Mouse (Mus musculus) right cerebral cortex, postnatal 25 days (tissue): ENCODE data around the gene Gtpbp4.
"Not testable (repeated sequence)": the region's sequence is repeated elsewhere in the genome, so short reads cannot be mapped to it uniquely, and the experiment has no call there.

Experiments used
- DNase-seq: peaks from one replicate; pipeline ENCODE4 v3.0.0; 2022

The Gtpbp4 gene

DNA sequence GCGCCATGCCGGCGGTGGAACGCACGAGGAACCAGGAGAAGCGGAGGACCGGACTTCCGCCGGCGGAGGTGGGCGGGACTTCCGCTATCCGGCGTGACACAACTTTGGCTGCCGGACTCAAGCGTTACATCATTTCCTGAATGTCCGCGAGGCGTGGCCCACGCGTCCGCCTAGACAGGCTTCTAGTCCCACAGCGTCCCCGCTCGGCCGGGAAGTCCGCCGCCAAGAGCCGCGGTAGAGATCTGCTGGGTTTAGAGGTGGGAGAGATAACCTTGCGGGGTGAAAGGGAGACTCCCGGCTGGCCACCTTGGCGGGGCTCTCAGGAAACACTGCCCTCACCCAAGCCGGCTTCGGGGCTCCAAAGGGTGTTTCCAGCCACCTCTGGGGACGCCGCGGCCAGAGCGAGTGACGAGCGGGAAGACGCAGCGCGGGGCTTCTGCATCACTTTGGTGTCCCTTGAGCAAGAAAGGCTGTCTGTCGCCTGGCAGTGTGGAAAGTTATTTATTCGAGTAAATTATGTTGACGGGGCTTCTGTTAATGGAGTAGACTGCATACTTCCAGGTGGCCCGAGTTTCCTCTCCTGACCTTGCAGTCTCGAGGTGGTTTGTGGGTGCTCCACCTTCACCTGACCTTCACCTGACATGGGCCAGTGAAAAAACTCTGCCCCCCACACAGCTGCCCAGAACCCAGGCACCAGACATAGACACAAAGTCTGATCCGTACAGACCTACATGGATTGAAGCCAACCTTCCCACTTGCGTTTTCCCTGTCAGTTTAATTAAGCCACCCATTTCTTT, at the start of gene Gtpbp4:
Gene Gtpbp4, minus strand, starts transcription at position 94 of the 797 bp plus-strand sequence.
- DNase-seq = peak; percentile 97

DNA sequence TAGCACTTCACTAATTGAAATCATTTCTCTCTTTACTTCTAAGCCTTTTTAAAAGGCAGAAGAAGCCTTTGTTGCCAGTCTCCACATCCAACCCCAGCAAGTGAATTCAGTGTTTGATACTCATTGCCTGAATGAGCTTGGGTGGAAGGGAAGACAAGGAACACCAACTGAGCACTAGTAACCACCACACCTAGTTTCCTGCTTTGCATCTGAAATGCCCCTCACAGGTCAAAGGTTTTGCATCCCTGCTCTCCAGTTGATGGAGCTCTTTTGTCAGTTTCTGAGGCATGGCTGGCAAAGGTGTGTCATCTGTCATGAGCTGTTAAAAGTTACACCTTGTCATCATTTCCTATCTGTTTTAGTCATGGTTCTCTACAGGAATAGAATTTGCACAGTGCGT, 48.8 kb upstream of the Gtpbp4 start:
- DNase-seq = no peak

DNA sequence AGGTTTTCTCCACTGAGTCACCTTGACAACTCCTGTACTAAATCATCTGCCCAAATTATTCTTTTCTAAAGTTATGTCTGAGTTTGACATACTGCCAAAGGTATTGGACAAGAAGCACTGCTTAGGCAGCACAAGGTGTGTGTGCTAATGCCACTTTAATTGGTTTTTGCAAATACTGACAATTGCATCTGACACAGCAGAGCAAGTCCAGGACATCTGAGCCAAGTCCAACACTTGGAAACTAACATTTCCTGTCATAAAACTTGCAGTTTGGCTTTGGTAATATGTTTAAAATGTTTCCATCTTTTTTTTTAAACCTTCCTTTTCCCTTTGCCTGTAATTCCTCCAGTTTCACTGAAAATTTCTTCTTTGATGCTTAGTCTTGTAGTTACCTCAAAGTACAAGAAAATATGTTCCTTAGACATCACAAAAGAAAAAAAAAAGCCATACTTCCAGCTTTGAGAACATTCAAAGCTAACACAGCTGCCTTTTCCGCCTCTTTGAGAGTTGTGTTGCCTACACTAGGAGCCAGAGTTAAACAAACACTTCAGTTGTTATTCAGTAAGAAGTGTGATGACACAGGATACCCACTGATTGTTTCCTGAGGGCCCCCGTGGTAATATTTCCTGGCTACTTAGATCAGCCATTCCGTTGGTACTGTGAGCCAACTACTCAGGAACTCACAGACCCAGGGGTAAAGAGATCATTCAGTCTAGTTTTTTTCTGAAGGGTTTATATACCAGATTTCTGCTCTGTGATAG, 47.6 kb upstream of the Gtpbp4 start:
- no peak for DNase-seq

DNA sequence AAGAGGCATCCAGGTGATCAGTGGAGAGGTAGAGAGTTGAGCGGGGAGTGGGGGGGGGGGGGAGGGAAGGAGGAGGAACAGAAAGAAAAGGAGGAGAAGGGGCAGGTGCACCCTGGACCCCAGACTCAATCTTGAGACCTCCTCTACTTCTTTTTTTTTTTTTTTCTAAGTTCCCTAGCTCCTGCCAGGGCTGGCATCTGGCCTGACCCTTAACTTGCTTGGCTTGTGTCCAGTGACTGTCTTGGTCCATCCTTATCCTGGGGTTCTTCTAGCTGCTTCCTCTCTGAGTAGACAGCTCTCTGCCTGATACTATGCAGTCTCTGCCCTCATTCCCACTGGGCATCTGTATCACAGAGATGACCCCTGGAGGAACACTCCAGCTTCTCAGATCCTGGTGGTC, 44.7 kb upstream of the Gtpbp4 start:
- no peak for DNase-seq

DNA sequence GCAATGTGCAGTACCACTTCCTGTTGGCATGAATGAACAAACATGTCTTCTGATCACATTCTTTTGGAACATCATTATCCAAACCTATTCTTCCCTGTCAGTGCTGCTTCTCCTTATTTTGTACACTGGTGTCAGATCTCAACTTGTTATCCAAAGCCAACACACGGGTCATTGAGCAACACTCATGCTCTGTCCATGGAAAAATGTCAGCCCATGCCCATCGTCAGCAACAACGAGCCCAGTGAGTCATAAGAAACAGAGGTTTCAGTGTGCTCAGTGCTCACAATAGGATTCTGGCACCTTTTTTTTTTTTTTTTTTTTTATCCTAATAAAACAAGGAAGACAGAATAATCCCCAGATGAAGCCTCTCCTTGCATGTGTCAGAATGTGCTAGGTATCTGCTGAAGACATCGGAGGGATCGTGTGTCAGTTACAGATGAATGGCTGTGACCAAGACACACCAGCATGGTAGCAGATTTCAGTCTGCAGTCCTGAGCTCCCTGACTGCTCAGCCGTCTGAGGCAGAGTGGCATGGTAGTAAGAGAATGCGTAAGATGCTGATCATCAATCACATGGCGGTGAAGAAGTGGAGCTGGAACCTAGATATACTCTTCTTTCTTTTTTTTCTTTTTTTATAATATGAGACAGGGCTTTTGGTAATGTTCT, 36.2 kb upstream of the Gtpbp4 start:
- no peak for DNase-seq

DNA sequence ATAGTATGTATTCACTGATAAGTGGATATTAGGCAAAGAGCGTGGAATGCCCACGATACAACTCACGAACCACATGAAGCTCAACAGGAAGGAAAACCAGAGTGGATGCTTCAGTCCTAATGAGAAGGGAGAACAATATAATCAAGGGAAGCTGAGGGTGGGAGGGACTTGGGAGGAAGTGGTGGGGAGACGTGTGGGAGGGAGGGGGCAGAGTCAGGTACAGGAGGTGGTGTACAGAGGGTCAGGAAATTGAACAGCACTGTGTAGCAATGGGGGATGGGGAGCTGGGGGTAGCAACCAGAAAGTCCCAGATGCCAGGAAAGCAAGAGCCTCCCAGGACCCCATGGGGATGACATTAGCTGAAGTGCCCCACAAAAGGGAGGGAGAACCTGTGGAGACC, 34.5 kb upstream of the Gtpbp4 start:
- DNase-seq = no peak

DNA sequence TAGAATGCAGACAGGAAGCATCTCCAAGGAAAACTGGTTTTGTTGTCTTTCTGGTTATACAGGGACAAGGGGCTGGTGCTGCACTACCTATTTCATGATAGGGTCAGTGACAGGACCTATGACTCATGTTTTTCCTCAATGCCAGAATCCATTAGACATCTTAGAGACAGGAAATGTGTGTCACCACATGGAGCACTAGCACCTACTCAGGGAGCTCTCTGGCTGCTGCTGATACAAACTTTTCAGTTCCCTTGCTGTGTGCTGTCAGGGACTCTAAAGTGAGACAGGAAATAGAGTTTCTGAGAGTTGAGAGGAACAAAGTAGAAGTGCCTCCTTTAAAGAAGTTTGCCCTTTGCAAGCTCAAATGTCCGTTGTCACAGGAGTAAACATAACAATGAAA, 31.4 kb upstream of the Gtpbp4 start:
- no peak for DNase-seq

DNA sequence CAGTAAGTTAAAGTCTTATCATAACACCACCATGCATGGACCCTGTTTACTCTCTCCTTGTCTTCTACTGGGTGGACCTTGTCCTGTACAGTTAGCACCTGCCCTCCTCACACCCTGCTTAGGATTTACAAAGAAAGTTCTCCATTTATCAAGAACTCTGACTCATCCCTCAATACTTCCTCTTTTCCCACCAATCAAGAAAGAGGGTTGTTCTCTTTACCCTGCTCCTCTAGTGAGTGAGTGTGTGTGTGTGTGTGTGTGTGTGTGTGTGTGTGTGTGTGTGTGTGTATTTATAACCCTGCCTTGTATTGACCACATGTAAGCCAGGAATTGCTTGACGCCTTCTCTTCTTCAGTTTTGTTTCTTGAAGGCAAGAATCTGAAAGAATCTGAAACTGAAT, 26.7 kb upstream of the Gtpbp4 start:
- no peak for DNase-seq

DNA sequence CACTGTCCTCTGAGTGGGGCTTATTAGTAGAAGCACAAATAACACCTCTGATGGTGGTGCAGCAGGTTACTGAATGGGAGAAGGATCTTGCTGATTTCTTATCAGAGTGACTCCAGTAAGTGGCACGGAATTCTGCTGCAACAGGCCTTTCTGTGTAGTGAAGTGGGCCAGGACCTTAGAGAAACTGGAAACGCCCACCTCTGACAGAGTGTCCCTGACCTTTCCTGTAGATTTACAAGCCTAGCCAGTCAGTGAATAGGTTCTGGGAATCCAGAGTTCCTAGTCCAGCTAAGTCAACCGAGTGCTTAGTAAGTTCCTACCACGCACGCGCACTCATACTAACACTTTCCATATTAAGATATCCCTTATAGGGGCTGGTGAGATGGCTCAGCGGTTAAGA, 25.7 kb upstream of the Gtpbp4 start:
- no peak for DNase-seq

DNA sequence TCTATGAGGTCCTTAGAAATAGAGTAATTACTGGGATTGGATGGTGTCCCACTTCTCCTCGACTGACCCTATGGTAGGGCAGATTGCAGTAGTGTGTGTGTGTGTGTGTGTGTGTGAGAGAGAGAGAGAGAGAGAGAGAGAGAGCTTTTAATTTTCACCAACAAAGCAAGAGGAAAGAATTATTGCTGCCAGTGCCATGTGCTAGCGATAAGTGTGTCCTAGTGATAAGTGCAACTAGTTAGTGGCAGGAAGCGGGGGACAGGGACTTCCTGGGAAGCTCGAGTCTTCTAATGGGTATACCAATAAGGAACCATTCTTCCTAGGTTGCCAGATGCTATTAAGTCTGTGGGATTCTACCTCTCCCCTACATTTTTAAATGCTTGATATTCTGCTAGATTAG, 23.8 kb upstream of the Gtpbp4 start:
- DNase-seq = no peak

DNA sequence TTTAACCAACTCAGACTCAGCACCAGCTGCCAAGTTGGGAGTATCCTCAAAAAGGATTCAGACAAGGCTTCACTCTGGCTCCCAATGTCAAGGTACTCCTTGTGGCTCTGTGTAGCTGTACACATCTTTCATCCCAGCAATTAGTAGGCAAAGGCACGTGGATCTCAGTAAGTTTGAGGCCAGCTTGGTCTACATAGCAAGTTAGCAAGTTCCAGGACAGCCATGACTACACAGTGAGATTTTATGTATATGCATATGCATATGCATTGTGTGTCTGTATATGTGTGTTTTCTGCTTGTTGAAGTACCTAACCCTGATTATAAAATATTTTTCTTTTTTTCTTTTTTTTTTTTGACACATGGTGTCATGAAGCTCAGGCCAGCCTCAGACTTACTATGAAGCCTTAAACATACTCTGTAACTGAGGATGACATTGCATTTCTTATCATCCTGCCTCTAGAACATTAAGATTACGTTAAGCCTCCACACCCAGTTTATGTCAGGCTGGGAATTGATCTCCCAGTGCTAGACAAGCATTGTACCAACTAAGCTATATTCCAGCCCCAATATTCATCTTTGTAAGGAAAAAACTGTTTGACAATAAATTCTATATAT, 23.2 kb upstream of the Gtpbp4 start:
- no peak for DNase-seq

DNA sequence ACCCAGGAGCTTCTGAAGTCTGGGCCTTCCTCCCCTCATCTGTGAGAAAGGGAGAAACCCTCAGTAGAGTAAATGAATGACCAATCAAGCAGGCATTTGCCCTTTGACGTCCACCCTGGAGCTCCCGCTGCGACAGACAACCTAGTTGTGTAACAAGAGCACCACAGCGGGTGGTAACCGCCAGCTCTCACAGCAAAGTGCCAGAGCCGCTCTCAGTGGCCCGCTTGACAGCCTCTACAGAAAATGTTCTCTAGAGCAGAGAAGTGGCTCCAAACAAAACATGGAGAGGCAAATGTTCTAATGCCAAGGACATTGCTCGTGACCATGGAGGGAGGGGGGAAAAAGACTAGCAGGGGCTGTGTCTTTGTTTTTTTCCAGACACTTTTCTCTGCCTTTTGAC, 21.3 kb upstream of the Gtpbp4 start:
- DNase-seq = no peak

DNA sequence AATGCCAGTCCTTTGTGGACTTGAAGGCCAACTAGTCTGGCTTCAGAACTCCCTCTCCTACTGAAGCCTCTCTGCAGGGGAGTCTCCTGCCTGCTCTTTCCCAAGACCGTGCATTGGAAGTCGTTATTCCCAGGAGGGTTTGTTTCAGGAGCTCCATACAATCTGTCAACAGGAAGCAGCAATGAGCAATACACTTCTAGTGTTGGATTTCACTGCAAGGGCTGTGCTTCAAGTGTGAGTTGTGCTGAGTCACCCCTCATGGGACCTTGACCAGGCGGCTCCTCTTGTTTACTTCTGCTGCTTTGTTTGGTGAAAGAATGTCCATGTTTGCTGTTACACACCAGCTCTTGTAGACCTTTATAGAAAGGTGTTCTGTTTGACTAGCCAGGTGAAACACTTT, 18.5 kb upstream of the Gtpbp4 start:
- DNase-seq = no peak

DNA sequence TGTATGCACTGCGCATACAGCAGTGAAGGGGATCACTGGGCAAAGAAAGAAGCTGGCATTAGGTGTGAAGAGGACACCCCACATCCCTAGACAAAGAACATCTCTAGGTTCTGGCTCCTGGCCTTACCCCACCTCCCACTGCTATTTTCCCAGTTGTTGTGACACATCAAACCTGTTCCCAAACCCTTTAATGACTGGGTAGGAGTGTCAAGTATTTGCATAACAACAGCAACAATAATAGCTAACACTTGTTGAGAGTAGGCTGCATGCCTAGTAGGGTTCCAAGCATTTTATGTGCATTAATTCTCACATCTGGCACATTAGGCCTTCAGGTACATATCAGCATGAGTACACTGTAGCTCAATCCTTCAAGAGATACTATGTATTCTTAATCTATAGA, 17.6 kb upstream of the Gtpbp4 start:
- DNase-seq = no peak

DNA sequence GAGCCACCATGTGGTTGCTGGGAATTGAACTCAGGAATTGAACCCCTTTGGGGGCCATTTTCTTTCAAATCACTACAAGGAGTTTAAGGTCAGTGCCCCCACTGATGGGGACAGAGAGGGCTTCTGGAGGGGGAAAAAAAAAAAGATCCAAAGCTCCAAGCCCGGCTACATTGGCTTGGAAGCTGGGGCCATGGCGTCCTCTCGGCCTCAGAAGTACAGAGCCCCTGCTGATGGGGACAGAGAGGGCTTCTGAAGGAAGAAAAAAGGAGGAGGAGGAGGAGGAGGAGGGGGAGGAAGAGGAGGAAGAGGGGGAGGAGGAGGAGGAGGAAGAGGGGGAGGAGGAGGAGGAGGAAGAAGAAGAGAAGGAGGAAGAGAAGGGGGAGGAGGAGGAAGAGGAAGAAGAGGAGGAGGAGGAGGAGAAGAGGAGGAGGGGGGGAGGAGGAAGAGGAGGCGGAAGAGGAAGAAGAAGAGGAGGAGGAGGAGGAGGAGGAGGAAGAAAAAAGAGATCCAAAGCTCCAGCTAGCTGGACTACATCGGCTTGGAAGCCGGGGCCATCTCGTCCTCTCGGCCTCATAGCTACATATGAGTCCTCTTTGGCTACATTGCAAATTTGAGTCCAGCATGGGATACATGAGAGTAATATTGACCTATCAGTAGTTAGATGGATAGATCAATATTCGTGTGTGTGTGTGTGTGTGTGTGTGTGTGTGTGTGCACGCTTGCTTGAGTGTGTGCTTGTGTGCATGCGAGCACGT, 15.9 kb upstream of the Gtpbp4 start:
- peak; percentile 72 for DNase-seq

DNA sequence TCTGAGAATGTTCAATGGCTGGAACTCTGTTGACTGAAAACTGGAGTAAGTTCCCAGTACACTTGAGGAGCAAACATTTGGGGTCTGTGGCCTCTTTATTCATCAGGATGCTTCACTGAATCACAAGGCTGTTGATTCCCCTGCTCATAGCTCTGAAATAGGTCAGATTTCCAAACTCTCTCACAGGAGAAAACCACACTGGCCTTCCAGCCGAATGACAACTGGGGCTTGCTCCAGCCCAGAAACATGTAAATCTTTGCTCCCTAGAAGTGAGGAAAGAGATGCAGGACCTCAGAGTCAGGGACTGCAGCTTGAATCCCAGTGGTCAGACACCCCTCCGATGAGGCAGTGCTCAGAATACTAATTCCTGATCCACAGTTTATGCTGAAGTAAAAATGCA, 7.4 kb upstream of the Gtpbp4 start:
- DNase-seq = no peak

DNA sequence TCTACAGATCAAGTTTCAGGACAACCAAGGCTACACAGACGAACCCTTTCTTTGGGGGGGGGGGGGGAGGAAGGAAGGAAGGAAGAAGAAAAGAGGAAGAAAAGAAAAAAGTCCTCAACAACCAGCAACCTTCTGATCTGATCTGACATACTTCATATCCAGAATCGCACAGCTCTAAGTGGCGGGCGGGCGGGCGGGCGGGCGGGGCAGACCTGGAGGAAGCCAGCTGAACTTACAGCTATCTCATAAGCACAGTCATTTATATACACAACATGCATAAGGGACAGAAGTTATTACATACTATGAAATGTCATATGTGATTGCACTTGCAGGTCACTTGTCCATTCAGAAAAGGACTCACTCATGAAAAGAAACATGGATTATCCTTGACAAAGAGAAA, 3.6 kb upstream of the Gtpbp4 start:
- no peak for DNase-seq

DNA sequence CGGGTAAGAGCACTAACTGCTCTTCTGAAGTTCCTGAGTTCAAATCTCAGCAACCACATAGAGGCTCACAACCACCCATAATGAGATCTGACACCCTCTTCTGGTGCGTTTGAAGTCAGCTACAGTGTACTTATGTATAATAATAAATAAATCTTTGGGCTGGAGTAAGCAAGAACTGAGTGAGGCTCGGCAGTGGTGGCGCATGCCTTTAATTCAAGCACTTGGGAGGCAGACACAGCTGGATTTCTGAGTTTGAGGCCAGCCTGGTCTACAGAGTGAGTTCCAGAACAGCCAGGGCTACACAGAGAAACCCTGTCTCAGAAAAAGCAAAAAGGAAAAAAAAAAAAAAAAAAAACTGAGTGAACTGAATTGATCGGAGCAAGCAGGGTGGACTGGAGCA, 1.3 kb upstream of the Gtpbp4 start:
- not testable (repeated sequence) for DNase-seq

DNA sequence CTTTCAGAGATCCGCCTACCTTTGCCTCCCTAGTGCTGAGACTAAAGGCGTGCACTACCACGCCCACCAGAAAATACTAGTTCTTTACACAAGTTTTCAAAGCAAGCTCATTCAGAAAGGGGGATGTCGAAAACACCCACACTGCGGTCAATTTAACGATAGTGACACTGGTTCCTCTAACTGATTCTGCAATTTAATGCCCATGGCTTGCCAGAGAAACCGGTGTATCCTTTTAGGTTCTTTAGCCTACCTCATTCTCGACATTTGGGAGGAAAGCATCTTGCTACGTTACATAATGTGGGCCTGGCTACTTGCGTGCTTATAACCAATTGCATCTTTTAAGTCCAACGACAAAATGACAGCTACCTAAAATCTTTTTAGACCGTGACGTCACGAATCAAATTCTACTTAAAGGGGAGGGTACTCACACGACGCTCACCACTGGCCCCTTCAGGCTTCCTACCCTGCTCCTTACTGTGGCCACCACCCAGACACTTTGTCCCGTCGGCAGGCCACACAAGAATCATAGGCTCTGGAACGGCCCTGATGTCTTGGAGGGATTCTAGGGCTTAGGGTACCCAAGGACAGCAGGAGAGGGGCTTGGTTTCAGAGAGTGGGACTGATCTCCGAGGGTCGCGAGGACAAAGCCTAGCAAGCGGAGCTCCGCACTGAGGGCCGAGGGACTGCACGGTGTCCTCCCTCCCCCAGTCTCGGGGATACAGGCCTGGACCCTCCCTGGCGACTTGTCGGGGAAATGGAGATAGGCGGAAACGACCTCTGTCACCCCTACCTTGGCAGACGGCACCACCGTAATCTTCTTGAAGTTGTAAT, 509 bp downstream of the Gtpbp4 start:
- DNase-seq = no peak

DNA sequence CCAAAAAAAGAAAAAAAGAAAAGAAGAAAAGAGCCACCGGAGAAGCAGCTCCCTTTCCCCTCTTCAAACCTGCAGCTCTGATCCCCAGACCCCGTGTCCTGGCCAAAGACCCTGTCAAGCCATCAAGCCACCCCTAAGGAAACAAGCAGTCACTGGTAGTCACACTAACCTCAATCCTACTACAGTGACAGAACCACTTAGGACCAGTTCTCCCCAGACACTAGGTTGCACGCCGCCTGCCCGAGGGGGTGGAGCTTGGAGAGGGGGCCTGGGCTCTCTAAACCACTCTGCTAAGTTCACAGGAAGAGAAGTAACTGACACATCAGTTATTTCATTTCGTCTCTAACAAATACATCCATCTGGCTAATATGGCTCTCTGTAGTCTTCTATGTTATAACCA, 3.7 kb downstream of the Gtpbp4 start:
- DNase-seq = no peak

DNA sequence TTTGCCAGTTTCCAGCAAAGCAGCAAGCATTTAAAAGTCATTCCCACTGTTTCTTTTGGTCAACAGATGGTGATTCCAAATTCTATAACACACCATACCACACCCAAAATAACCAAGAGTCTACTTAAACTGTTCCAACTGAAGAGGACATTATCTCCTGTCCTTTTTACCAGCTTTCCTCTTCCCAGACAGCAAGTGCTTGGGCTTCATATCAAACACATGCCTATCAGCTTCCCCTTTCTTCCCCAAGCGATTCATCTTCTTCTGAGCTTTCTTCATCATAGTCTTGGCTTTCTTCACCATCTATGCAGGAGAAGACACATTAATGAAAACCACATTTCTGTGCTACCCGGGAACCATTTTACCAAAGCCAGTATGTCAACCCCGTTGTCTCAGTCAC, 22.9 kb downstream of the Gtpbp4 start:
- DNase-seq = no peak

DNA sequence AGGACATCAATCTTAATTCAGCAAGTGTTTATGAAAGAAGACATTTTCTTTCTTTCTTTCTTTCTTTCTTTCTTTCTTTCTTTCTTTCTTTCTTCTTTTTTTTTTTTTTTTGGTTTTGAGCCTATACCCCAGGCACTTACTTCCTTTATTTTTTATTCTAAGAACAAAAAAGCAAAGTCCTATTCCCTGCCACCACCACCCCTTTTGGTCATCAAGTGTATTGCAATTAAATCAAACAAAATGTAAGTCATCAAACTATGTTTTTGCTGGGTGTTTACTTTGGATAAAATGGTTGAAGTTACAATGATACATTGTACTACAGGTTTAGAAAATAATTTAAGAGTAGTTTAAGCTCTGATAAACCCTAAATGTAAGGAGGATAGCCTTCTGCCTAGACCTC, 23.5 kb downstream of the Gtpbp4 start:
- DNase-seq = no peak
